In genomic region chr4:142014659-142015608, GRCm38 (mm10) we compare ENCODE assay signal across 8 mouse cellular contexts. TPM values are rescaled to one million over a fixed set of nuclear protein-coding genes. Genes with fewer than 3 reads are reported as not detected.
A peak's percentile ranks its signal among the peaks of the same experiment; 100 is the strongest.
DNase-seq lines count a peak whose midpoint lies in the region; ATAC-seq and TF ChIP-seq lines count a peak whose summit lies in the region.

TSS of gene Fhad1 (minus strand) at chr4:142015082.

- H3K4me1 ChIP-seq in hindbrain, embryonic 13.5 days (replicated peaks) = peaks cover 25% of the 10 kb centered on the region

- H3K27me3 ChIP-seq in hindbrain, embryonic 13.5 days = peaks cover 31% of the 10 kb centered on the region

- no peaks in the 10 kb centered on the region for H3K36me3 ChIP-seq in hindbrain, embryonic 13.5 days

- DNase-seq in T-cell, adult 2 months (ENCODE audit: low spot score) = peak; percentile 30
- DNase-seq in cerebellum, postnatal 25 days = peak; percentile 81 to 89
- peak; percentile 72 for DNase-seq in gastrocnemius, adult 2 months
- DNase-seq in left cerebral cortex, adult 11 months (ENCODE audit: low spot score) = peak; percentile 38
- peak; percentile 80 to 89 for DNase-seq in lung, postnatal 4 days
- DNase-seq in retina, postnatal 1 day = peak; percentile 87
- peak; percentile 55 to 74 for DNase-seq in thymus, postnatal 36 days

- 0 out of 2 replicates have a peak, but pooled peaks have one; percentile 7 for TF ChIP-seq CTCF in gastrocnemius, adult 2 months (IDR thresholded peaks at IDR 0.05)

- H3K9me3 ChIP-seq in hindbrain, embryonic 13.5 days = no peaks in the 10 kb centered on the region

- H3K4me2 ChIP-seq in hindbrain, embryonic 13.5 days = peak within 1 kb of the TSS; percentile 75

- H3K9ac ChIP-seq in hindbrain, embryonic 13.5 days = peak within 1 kb of the TSS; percentile 67

- H3K4me3 ChIP-seq in gastrocnemius, adult 2 months = peak within 1 kb of the TSS; percentile 63
- peak within 1 kb of the TSS; percentile 47 for H3K4me3 ChIP-seq in hindbrain, embryonic 13.5 days

- H3K27ac ChIP-seq in gastrocnemius, adult 2 months = no peak within 1 kb of the TSS
- peak within 1 kb of the TSS; percentile 13; the same call in 1 of the 2 replicates for H3K27ac ChIP-seq in hindbrain, embryonic 13.5 days

- ATAC-seq in hindbrain, embryonic 13.5 days (ENCODE audit: low FRiP score) = peak; percentile 86

- intact Hi-C loops in gastrocnemius, adult 2 months (cut with DNase I) = no loop called here

- whole genome bisulfite sequencing in hindbrain, embryonic 13.5 days = 2% methylated on average over 38 of the region's 46 CpGs

RNA-seq across cellular contexts. Expression of gene Fhad1, which starts in this region (rescaled TPM):
- total RNA-seq in gastrocnemius, adult 2 months (2021) = not detected
- polyA plus RNA-seq in hindbrain, embryonic 13.5 days (2015; fragmentation: Nextera tagmentation; extraction: Ambion mirVana) = 5.0 and 5.9 TPM in 2 replicates

Comparison
In these comparisons a context has a peak if more than half of its experiments do, and no peak if none do; other contexts are left out.
1. Peak in DNase-seq and H3K4me3 ChIP-seq in gastrocnemius, adult 2 months; RNA of the gene not detected or under 1 TPM.
2. DNase-seq: peak in every context shown above with its lines; median percentile 87 in retina, postnatal 1 day; 85 in cerebellum, postnatal 25 days; 84 in lung, postnatal 4 days; 72 in gastrocnemius, adult 2 months; 64 in thymus, postnatal 36 days; 38 in left cerebral cortex, adult 11 months; 30 in T-cell, adult 2 months.